Comparison of ENCODE assay signal across 7 mouse cellular contexts in the genomic region with DNA sequence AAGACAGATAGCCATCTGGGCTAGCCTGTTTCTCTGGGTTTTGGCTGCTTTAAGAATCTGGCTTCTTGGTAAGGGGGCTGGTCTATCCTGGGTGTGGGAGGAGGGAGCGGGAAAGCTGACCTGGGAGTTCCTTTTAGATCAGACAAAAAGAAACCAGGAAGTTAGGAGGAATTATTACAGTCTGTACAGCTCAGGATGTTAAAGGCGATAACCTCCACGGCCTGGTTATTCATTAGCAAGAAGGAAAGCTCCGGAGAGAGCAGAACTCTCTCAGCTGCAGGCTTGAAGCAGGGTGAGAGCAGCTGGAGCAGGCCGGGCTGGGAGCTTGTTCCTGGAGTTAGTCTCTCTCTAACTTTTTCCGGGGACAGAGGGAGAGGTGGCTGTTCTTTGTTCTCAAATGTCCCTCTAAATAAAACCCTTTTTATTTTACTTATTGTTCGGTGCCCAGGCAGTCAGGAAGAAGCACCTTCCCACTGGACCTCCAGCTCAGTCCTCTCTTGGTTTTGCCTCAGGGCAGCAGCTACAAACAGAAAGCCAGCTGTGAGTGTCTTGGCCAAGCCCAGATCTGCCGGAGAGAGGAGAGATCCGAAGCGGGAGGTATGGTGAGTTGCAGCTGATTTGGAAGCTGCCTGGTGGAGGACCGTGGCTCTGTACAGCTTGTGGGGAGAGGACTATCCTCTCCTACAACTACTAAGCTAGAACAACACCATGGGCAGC. TPM values are rescaled to one million over a fixed set of nuclear protein-coding genes. Genes with fewer than 3 reads are reported as not detected.
DNase-seq lines count a peak whose midpoint lies in the region; ATAC-seq and TF ChIP-seq lines count a peak whose summit lies in the region.

A gene (plus strand): TSS at position 103 of the 717 bp plus-strand sequence.

- H3K27ac ChIP-seq in limb, embryonic 13.5 days, result peak within 1 kb of the TSS; percentile 58
- no peak within 1 kb of the TSS for H3K27ac ChIP-seq in neural tube, embryonic 15.5 days (replicated peaks)
- H3K27ac ChIP-seq in thymus, adult 2 months (ENCODE audit: control insufficient read depth, insufficient read depth, low read length), result no peak within 1 kb of the TSS

- peak within 1 kb of the TSS; percentile 40 for H3K4me3 ChIP-seq in limb, embryonic 13.5 days
- H3K4me3 ChIP-seq in neural tube, embryonic 15.5 days (replicated peaks), result no peak within 1 kb of the TSS; the same call in 1 of the 2 replicates
- no peak within 1 kb of the TSS; the same call in none of the 2 replicates for H3K4me3 ChIP-seq in thymus, adult 2 months (ENCODE audit: control insufficient read depth, insufficient read depth, low read length)

- TF ChIP-seq POLR2A in thymus, adult 2 months (IDR thresholded peaks at IDR 0.05; ENCODE audit: control insufficient read depth, extremely low read depth, insufficient read depth, low read length, poor library complexity), result no peak

- peak; percentile 61 for DNase-seq in adipocyte (ENCODE audit: low spot score)
- DNase-seq in embryo, embryonic 11 days, result peak; percentile 46
- peak; percentile 36 for DNase-seq in heart, postnatal 4 days
- no peak for DNase-seq in thymus, adult 2 months
- DNase-seq in cerebellum, adult 18-20 months, result no peak

- peaks cover 13% of the 10 kb centered on the region; the same call in 1 of the 2 replicates for H3K4me1 ChIP-seq in limb, embryonic 13.5 days
- H3K4me1 ChIP-seq in neural tube, embryonic 15.5 days, result 0 out of 2 replicates have a peak, but pooled peaks cover 3% of the 10 kb centered on the region
- H3K4me1 ChIP-seq in thymus, adult 2 months (replicated peaks; ENCODE audit: control insufficient read depth, insufficient read depth, low read length), result no peaks in the 10 kb centered on the region

- H3K9ac ChIP-seq in limb, embryonic 13.5 days, result peak within 1 kb of the TSS; percentile 62
- no peak within 1 kb of the TSS for H3K9ac ChIP-seq in neural tube, embryonic 15.5 days (replicated peaks)

- H3K9me3 ChIP-seq in limb, embryonic 13.5 days, result no peaks in the 10 kb centered on the region
- no peaks in the 10 kb centered on the region for H3K9me3 ChIP-seq in neural tube, embryonic 15.5 days (replicated peaks)

- 24% methylated on average over 11 of the region's 11 CpGs for WGBS in limb, embryonic 13.5 days
- WGBS in neural tube, embryonic 15.5 days, result 29% methylated on average over 11 of the region's 11 CpGs
- 35% methylated on average over 11 of the region's 11 CpGs for WGBS in thymus, adult 2 months

- TF ChIP-seq CTCF in thymus, adult 2 months (IDR thresholded peaks at IDR 0.05; ENCODE audit: borderline replicate concordance, control insufficient read depth, extremely low read depth, insufficient read depth, low read length, poor library complexity), result no peak

- peak within 1 kb of the TSS; percentile 59 for H3K4me2 ChIP-seq in limb, embryonic 13.5 days (replicated peaks)
- H3K4me2 ChIP-seq in neural tube, embryonic 15.5 days, result peak within 1 kb of the TSS; percentile 25

- no peaks in the 10 kb centered on the region for H3K36me3 ChIP-seq in limb, embryonic 13.5 days
- H3K36me3 ChIP-seq in neural tube, embryonic 15.5 days, result no peaks in the 10 kb centered on the region
- no peaks in the 10 kb centered on the region for H3K36me3 ChIP-seq in thymus, adult 2 months (ENCODE audit: control insufficient read depth, insufficient read depth, low read length)

- peak; percentile 72; the same call in 1 of the 2 replicates for ATAC-seq in limb, embryonic 13.5 days (ENCODE audit: low FRiP score, low read depth)
- no peak for ATAC-seq in neural tube, embryonic 15.5 days (ENCODE audit: low FRiP score)

- no peaks in the 10 kb centered on the region for H3K27me3 ChIP-seq in limb, embryonic 13.5 days
- H3K27me3 ChIP-seq in neural tube, embryonic 15.5 days (replicated peaks), result no peaks in the 10 kb centered on the region
- no peaks in the 10 kb centered on the region for H3K27me3 ChIP-seq in thymus, adult 2 months (ENCODE audit: control insufficient read depth, insufficient read depth, low read length)

RNA-seq across cellular contexts. Expression of the gene that starts here (rescaled TPM):
- total RNA-seq in heart, postnatal 4 days (2021), result 1 to 10 TPM; 4.2 to 5.6 TPM
- 9.0 and 10.6 TPM in 2 replicates for polyA plus RNA-seq in limb, embryonic 13.5 days (2015; fragmentation: Nextera tagmentation; extraction: Ambion mirVana)
- polyA plus RNA-seq in neural tube, embryonic 15.5 days (2015; fragmentation: Nextera tagmentation; extraction: Ambion mirVana), result 1.2 and 1.8 TPM in 2 replicates
- polyA plus RNA-seq in thymus, adult 2 months (2012; rRNA removed), result 0.27 and 0.32 TPM in 2 replicates

Comparison
In these comparisons a context has a peak if more than half of its experiments do, and no peak if none do; other contexts are left out.
1. DNase-seq: peak in adipocyte (single experiment), embryo, embryonic 11 days (single experiment) and heart, postnatal 4 days (single experiment); none in thymus, adult 2 months (single experiment) and cerebellum, adult 18-20 months (0 of 2).